Mouse (Mus musculus) liver, postnatal 0 days (tissue): ENCODE results near the gene Dpysl5. TPM values are rescaled to one million over a fixed set of nuclear protein-coding genes. Genes with fewer than 3 reads are reported as not detected.

Experiments used
- ATAC-seq: fragments of 200-750 bp; cut with Nextera tagmentation; 2 replicates; pipeline ENCODE4 v1.8.0; 2017; ENCODE audit warnings: mild to moderate bottlenecking, moderate library complexity
- DNase-seq: peaks from one replicate; pipeline ENCODE4 v3.0.0-alpha.2; 2016
- H3K27ac ChIP-seq: fragments of 300-500 bp; sonication (generic); 2 replicates; pipeline ENCODE4 v1.5.1; 2014; ENCODE audit warnings: antibody characterized with exemption, moderate library complexity, mild to moderate bottlenecking, low read depth
- H3K27me3 ChIP-seq: fragments of 300-500 bp; sonication (generic); 2 replicates; pipeline ENCODE4 v1.6.1; 2014; ENCODE audit warnings: low read length, control low read depth, mixed read lengths; ENCODE audit not compliant: insufficient read depth
- H3K36me3 ChIP-seq: fragments of 300-500 bp; sonication (generic); replicated peaks from 2 replicates; pipeline ENCODE4 v1.6.1; 2014; ENCODE audit warnings: mild to moderate bottlenecking, control low read depth, low read length, moderate library complexity, mixed read lengths; ENCODE audit not compliant: insufficient read depth
- H3K4me1 ChIP-seq: fragments of 300-500 bp; sonication (generic); 2 replicates; pipeline ENCODE4 v1.6.1; 2014; ENCODE audit warnings: antibody characterized with exemption, mild to moderate bottlenecking, control low read depth; ENCODE audit not compliant: insufficient read depth
- H3K4me2 ChIP-seq: fragments of 300-500 bp; sonication (generic); 2 replicates; pipeline ENCODE4 v1.6.1; 2014; ENCODE audit warnings: low read depth, mild to moderate bottlenecking, low read length, moderate library complexity, mixed read lengths
- H3K4me3 ChIP-seq: fragments of 300-500 bp; sonication (generic); 2 replicates; pipeline ENCODE4 v1.5.1; 2014; ENCODE audit warnings: low read depth, low read length
- H3K9ac ChIP-seq: fragments of 300-500 bp; sonication (generic); replicated peaks from 2 replicates; pipeline ENCODE4 v1.6.1; 2014; ENCODE audit warnings: mild to moderate bottlenecking, moderate library complexity
- H3K9me3 ChIP-seq: fragments of 300-500 bp; sonication (generic); 2 replicates; pipeline ENCODE4 v1.6.1; 2016; ENCODE audit warnings: mild to moderate bottlenecking, control low read depth, low read length, mixed read lengths
- CTCF ChIP-seq: sonication (generic); IDR thresholded peaks from 2 replicates; pipeline ENCODE4 v1.5.1; 2016; ENCODE audit warnings: antibody characterized with exemption, low read depth
- EP300 ChIP-seq: IDR thresholded peaks from 2 replicates; pipeline ENCODE4 v1.6.1; 2016; ENCODE audit warnings: antibody characterized with exemption, low read depth, mild to moderate bottlenecking
- WGBS: fragments of 180-500 bp; shearing (Covaris S2); extraction: QIAGEN DNeasy Blood & Tissue Kit; methylation state at CpG from one replicate; pipeline ENCODE4 v1.1.7; 2014; ENCODE audit not compliant: insufficient replicate concordance; 5-methylcytosine and 5-hydroxymethylcytosine counted together
- polyA plus RNA-seq: library from polyadenylated mRNA; unstranded; fragments of >200 nt; fragmentation: Nextera tagmentation; extraction: Ambion mirVana; gene quantifications from 2 replicates; pipeline ENCODE4 v1.2.1, GENCODE M21; 2015

Gene Dpysl5
- polyA plus RNA-seq, 1 experiment from 2014 or later, result 0.05 TPM

- H3K9me3 ChIP-seq, result no peaks in the 10 kb centered on the region
- 57% methylated on average over 6 of the region's 6 CpGs for WGBS
- H3K4me2 ChIP-seq, result no peak overlapping the region
- H3K36me3 ChIP-seq, result no peaks in the 10 kb centered on the region
- 0 out of 2 replicates have a peak, but pooled peaks cover 2% of the 10 kb centered on the region for H3K27me3 ChIP-seq
- H3K9ac ChIP-seq, result no peak overlapping the region
- peaks cover 6% of the 10 kb centered on the region; the same call in 1 of the 2 replicates for H3K4me1 ChIP-seq
- TF ChIP-seq CTCF (no peak), EP300 (no peak)
- H3K27ac ChIP-seq, result no peak overlapping the region
- H3K4me3 ChIP-seq, result no peak overlapping the region
- no peak for DNase-seq
- ATAC-seq, result no peak
Measured at GRCm38 (mm10) chr5:30798965-30799364, 87.6 kb downstream of the Dpysl5 start.

- 59% methylated on average over 12 of the region's 12 CpGs for WGBS
- no peaks in the 10 kb centered on the region for H3K9me3 ChIP-seq
- DNase-seq (no peak), ATAC-seq (no peak)
- H3K9ac ChIP-seq, result no peak overlapping the region
- no peak overlapping the region for H3K4me2 ChIP-seq
- no peak overlapping the region for H3K4me3 ChIP-seq
- H3K27ac ChIP-seq, result no peak overlapping the region
- 0 out of 2 replicates have a peak, but pooled peaks cover 3% of the 10 kb centered on the region for H3K4me1 ChIP-seq
- no peaks in the 10 kb centered on the region for H3K36me3 ChIP-seq
- TF ChIP-seq EP300 (no peak), CTCF (no peak)
- 0 out of 2 replicates have a peak, but pooled peaks cover 2% of the 10 kb centered on the region for H3K27me3 ChIP-seq
Measured at GRCm38 (mm10) chr5:30802724-30803467, 91.5 kb downstream of the Dpysl5 start.

GRCm38 (mm10) chr5:30806106-30806505, 94.7 kb downstream of the Dpysl5 start:
- WGBS, result 7% methylated on average over 3 of the region's 3 CpGs
- H3K4me1 ChIP-seq, result no peaks in the 10 kb centered on the region
- H3K36me3 ChIP-seq, result no peaks in the 10 kb centered on the region
- DNase-seq (peak; percentile 88), ATAC-seq (peak; percentile 82)
- TF ChIP-seq CTCF, result peak; percentile 99
- TF ChIP-seq EP300, result no peak
- H3K4me3 ChIP-seq, result no peak overlapping the region
- H3K27ac ChIP-seq, result no peak overlapping the region
- H3K27me3 ChIP-seq, result 0 out of 2 replicates have a peak, but pooled peaks cover 9% of the 10 kb centered on the region
- H3K9me3 ChIP-seq, result no peaks in the 10 kb centered on the region
- H3K9ac ChIP-seq, result no peak overlapping the region
- H3K4me2 ChIP-seq, result no peak overlapping the region

DNA sequence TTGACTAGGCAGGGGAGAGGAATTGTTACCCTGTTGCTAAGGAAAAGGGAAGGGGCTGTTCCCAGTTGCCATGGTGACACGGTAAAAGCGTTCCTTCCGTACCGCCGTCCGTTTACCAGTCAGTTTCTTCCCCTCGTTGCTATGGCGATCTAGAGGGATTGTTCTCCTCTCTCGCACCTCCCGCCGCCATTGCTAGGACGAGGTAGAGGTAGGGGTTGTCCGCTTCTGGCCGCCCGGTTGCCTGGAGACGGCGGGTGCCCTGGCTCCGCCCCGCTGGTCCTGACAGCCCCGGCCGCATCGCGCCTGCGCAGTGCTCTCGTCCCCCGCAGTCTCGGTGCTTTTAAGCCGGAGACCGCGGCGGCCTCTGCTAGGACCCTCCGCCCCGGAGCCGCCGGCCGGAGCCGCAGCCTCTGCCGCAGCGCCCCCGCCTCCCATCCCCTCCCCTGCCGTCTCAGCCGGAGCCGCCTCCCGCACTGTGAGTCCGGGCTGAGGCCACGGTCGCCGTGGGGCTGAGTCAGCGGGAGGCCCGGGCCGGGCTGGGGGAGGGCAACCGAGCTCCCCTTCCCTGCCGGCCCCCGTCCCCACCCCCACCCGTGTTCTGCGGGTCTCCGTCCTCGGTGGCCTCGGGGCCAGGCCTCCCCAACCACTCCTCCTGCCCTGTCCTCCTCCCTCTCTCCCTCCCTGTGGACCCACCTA, 103.2 kb downstream of the Dpysl5 start, which contains the start of gene Mapre3:
TSS of gene Mapre3 (plus strand) at position 218 of the 696 bp plus-strand sequence.
- peaks cover 5% of the 10 kb centered on the region for H3K4me1 ChIP-seq
- peak; percentile 82 for ATAC-seq
- peak; percentile 84 for DNase-seq
- H3K9ac ChIP-seq, result peak within 1 kb of the TSS; percentile 63
- peak within 1 kb of the TSS; percentile 44; the same call in 1 of the 2 replicates for H3K27ac ChIP-seq
- H3K4me2 ChIP-seq, result peak within 1 kb of the TSS; percentile 88
- TF ChIP-seq EP300, result no peak
- TF ChIP-seq CTCF, result no peak
- no peaks in the 10 kb centered on the region for H3K36me3 ChIP-seq
- H3K9me3 ChIP-seq, result no peaks in the 10 kb centered on the region
- H3K27me3 ChIP-seq, result peaks cover 27% of the 10 kb centered on the region
- peak within 1 kb of the TSS; percentile 72 for H3K4me3 ChIP-seq
- 2% methylated on average over 51 of the region's 59 CpGs for WGBS

DNA sequence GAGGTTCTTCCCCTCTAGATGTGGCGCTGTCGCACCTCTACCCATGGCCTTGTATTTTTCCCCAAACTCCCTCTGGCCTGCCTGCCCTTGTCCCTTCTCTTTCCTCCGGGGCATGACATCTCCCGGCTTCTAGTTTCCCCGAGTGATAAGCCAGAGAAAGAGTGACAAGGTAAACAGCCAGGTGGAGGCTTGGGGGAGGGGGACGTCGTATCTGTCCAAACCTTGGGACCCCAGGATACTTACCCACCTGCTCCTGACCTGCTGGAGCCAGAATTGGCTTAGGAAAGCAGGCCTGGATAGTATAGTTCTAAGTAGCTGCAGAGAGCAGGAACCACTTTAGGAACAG, 103.7 kb downstream of the Dpysl5 start:
- H3K27me3 ChIP-seq, result peaks cover 26% of the 10 kb centered on the region
- 16% methylated on average over 7 of the region's 7 CpGs for WGBS
- TF ChIP-seq CTCF, result no peak
- no peak for TF ChIP-seq EP300
- H3K36me3 ChIP-seq, result no peaks in the 10 kb centered on the region
- DNase-seq (no peak), ATAC-seq (no peak; the same call in 1 of the 2 replicates)
- H3K9me3 ChIP-seq, result no peaks in the 10 kb centered on the region
- peak overlapping the region; percentile 44; the same call in 1 of the 2 replicates for H3K27ac ChIP-seq
- peak overlapping the region; percentile 63 for H3K9ac ChIP-seq
- H3K4me2 ChIP-seq, result peak overlapping the region; percentile 88
- peaks cover 5% of the 10 kb centered on the region for H3K4me1 ChIP-seq
- H3K4me3 ChIP-seq, result peak overlapping the region; percentile 72

DNA sequence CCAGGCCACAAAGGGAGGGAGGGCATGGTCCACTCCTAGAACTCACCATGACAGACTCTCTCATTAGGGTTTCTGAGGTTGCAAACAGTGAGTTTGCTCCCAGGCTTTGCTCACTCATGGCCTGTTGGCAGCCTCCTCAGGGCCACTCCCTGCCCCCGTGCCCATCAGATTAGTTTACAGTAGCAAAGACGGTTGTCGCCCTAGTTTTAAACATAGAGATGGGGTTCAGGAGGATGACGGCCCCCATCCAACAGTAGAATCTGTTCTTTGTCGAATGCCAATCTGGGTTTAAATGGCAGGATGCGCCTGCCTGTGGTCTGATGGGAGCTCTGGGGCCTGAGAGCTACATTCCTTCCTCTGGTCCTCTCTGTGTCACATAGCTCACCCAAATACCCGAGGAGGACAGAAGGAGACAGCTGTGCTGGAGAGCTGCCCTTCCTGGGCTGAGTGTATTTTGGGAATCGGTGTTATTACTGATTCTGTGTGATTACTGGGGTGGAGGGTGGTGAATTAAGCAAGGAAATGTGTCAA, 105.0 kb downstream of the Dpysl5 start:
- no peaks in the 10 kb centered on the region for H3K36me3 ChIP-seq
- ATAC-seq (no peak), DNase-seq (no peak)
- H3K4me1 ChIP-seq, result peaks cover 5% of the 10 kb centered on the region
- TF ChIP-seq CTCF (no peak), EP300 (no peak)
- H3K4me2 ChIP-seq, result no peak overlapping the region
- WGBS, result 62% methylated on average over 8 of the region's 8 CpGs
- no peak overlapping the region for H3K27ac ChIP-seq
- no peaks in the 10 kb centered on the region for H3K9me3 ChIP-seq
- peaks cover 23% of the 10 kb centered on the region for H3K27me3 ChIP-seq
- H3K9ac ChIP-seq, result no peak overlapping the region
- no peak overlapping the region for H3K4me3 ChIP-seq
